Mouse (Mus musculus): ENCODE data around the gene D630039A03Rik. TPM values are rescaled to one million over a fixed set of nuclear protein-coding genes. Genes with fewer than 3 reads are reported as not detected.
A peak's percentile ranks its signal among the peaks of the same experiment; 100 is the strongest.

The D630039A03Rik gene
- polyA plus RNA-seq, 1 experiment from 2014 or later = 0.36 TPM

DNA sequence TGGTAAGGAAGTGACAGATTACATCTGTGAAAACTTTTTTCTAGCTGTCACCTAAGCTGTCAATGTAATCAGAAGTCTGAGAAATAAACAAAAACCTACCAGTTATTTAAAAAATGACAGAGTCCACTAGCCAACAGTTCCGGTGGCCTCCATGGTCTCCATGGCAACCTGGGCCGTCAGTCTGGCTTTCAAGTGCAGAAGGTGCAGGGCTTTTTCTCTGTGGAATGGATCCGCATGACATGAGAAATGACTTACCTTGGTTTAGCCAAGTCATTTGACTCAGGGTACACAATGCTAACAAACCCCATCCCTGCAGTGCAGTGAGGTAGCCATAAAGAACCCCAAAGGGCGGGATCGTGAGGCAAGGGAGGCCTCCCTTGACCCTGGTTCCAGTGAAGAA is 6.1 kb upstream of the D630039A03Rik start:
- H3K9me3 ChIP-seq (replicated peaks) = no peaks in the 10 kb centered on the region
- H3K27me3 ChIP-seq (replicated peaks) = no peaks in the 10 kb centered on the region
- peaks cover 6% of the 10 kb centered on the region for H3K4me1 ChIP-seq
- no peak overlapping the region for H3K27ac ChIP-seq (replicated peaks)
- WGBS = 11% methylated on average over 5 of the region's 5 CpGs
- no peak overlapping the region for H3K4me3 ChIP-seq (replicated peaks)
- ATAC-seq (ENCODE audit: low FRiP score) = 0 out of 2 replicates have a peak, but pooled peaks have one; percentile 30
- no peak overlapping the region for H3K9ac ChIP-seq (replicated peaks)
- no peaks in the 10 kb centered on the region for H3K36me3 ChIP-seq
- H3K4me2 ChIP-seq = no peak overlapping the region

DNA sequence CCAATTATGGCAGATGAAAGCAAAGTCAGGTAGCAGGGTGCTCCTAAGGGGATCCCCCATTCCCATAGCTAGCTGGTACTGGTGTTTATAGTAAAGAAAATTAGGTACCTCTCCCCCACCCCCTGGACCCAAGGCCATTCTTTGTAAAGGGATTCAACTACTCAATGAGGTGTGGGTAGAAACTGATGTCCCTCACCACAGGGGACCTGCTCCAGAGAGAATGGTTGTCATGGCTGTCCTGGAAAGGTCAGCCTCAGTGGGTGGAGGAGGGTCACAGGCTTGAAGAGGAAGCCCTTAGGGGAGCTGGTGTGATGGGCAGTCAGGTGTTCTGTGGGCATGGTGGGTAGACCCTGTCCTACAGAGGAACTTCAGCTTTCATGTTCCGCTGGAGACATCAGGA is 4.4 kb upstream of the D630039A03Rik start:
- H3K9me3 ChIP-seq (replicated peaks) = no peaks in the 10 kb centered on the region
- no peak for ATAC-seq (ENCODE audit: low FRiP score)
- no peak overlapping the region for H3K4me2 ChIP-seq
- H3K36me3 ChIP-seq = no peaks in the 10 kb centered on the region
- WGBS = 92% methylated on average over 1 of the region's 1 CpGs
- no peaks in the 10 kb centered on the region for H3K27me3 ChIP-seq (replicated peaks)
- H3K4me3 ChIP-seq (replicated peaks) = no peak overlapping the region
- no peak overlapping the region for H3K9ac ChIP-seq (replicated peaks)
- H3K4me1 ChIP-seq = peaks cover 9% of the 10 kb centered on the region
- no peak overlapping the region for H3K27ac ChIP-seq (replicated peaks)

DNA sequence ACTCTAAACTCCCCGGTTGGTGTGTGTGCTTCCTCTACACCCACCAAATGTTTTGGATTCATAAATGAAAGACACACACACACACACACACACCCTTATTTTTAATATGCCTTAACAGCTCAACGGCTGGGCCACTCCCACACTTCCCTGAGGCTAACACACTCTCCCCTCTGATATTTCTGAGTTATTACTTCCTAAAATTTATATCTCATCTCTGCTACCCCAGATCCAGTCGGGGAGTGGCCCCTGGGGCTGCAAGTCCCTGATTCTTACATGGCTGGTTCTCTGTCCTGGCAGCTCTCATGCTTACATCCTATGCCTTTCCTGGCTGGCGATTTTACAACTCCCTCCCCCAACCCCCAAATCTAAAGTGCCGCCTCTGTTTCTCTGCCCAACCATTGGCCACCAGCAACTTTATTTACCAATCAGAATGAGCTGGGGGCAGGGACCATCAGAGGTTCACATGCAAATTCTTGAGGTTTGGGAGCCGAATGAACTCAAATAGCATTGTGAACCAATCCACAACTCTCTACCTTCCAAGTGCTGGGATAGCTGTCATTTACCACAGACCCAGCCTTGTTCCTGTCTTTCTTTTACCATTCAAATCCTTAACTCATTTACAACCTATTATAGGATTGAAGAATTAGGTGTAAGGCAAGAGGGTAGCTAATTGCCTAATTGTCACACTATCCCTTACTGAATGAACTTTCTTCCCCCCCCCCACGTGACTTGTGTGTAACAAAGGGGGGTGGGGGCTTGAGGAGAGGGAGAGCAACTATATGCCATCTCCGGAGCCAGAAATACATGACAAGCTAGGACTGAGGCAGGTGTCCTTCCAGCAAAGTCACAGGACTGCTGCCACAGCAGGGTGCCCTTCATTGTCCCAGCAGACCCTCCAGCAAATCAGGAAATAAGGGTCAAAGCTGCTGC is 3.7 kb upstream of the D630039A03Rik start:
- Histone ChIP-seq H3K4me1 (peaks cover 9% of the 10 kb centered on the region), H3K36me3 (no peaks in the 10 kb centered on the region), H3K27me3 (replicated peaks) (no peaks in the 10 kb centered on the region), H3K4me3 (replicated peaks) (no peak overlapping the region), H3K27ac (replicated peaks) (no peak overlapping the region), H3K9ac (replicated peaks) (no peak overlapping the region), H3K4me2 (no peak overlapping the region), H3K9me3 (replicated peaks) (no peaks in the 10 kb centered on the region)
- 16% methylated on average over 8 of the region's 8 CpGs for WGBS
- no peak for ATAC-seq (ENCODE audit: low FRiP score)

DNA sequence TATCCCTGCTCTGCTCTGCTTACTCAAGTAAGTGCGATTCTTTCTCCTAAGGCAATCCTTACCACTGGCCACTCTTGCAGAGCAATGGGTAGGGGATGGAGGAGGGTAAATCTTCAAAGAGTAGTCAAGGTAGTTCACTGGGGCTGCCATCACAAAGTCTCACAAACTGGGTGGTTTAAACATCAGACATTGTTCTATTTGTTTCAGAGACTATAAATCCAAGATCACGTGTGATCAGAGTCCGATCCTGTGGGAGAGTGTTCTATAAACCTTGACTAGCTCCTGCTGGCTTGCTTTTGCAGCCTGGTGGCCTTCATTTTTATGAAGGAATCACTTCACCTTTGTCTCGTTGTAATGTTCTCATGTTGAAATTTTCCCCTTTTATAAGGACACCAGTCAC is 614 bp upstream of the D630039A03Rik start:
- no peaks in the 10 kb centered on the region for H3K9me3 ChIP-seq (replicated peaks)
- no peaks in the 10 kb centered on the region for H3K27me3 ChIP-seq (replicated peaks)
- no peak overlapping the region for H3K4me3 ChIP-seq (replicated peaks)
- ATAC-seq (ENCODE audit: low FRiP score) = no peak
- H3K27ac ChIP-seq (replicated peaks) = no peak overlapping the region
- WGBS = 56% methylated on average over 4 of the region's 4 CpGs
- H3K9ac ChIP-seq (replicated peaks) = no peak overlapping the region
- no peaks in the 10 kb centered on the region for H3K36me3 ChIP-seq
- no peak overlapping the region for H3K4me2 ChIP-seq
- H3K4me1 ChIP-seq = peaks cover 2% of the 10 kb centered on the region; the same call in 1 of the 2 replicates

DNA sequence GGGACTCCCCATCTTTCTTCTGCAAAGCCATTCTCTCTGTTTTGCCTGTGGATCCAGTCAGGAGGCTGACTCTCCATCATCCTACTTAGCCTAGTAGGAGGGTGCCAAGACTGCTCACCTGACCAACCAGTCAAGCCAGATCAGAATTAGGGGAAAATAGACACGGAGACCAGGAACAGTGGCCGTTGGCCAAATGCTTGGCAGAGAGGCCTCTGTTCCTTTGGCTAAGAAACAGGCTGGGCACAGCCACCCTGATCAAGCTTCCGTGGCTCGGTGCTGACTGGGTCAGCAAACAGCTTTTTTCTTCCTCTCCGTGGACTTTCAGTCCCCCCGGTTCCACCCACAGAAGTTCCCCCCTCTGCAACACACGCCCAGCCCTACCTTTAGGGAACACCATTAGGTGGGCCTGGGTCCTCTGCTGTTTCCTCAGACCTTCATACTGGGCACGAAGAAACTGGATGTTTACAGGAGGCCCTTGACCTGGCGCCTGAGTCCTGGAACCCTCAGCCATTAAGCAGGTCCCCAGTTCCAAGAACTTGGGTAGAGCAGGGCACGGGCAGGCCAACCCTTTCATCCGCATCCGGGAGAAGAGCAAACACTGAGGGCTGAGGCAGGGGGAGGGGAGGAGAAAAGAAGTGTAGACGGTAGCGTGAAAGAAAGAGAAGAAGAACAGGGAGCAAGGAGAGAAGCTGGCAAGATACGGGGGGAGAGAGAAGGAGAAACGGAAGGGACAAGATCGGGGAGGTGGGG is 706 bp downstream of the D630039A03Rik start:
- WGBS = 43% methylated on average over 17 of the region's 17 CpGs
- Histone ChIP-seq H3K4me2 (peak overlapping the region; percentile 31), H3K27me3 (replicated peaks) (no peaks in the 10 kb centered on the region), H3K27ac (replicated peaks) (no peak overlapping the region), H3K36me3 (no peaks in the 10 kb centered on the region), H3K4me1 (peaks cover 2% of the 10 kb centered on the region; the same call in 1 of the 2 replicates), H3K9me3 (replicated peaks) (no peaks in the 10 kb centered on the region), H3K9ac (replicated peaks) (no peak overlapping the region), H3K4me3 (replicated peaks) (no peak overlapping the region)
- ATAC-seq (ENCODE audit: low FRiP score) = no peak

DNA sequence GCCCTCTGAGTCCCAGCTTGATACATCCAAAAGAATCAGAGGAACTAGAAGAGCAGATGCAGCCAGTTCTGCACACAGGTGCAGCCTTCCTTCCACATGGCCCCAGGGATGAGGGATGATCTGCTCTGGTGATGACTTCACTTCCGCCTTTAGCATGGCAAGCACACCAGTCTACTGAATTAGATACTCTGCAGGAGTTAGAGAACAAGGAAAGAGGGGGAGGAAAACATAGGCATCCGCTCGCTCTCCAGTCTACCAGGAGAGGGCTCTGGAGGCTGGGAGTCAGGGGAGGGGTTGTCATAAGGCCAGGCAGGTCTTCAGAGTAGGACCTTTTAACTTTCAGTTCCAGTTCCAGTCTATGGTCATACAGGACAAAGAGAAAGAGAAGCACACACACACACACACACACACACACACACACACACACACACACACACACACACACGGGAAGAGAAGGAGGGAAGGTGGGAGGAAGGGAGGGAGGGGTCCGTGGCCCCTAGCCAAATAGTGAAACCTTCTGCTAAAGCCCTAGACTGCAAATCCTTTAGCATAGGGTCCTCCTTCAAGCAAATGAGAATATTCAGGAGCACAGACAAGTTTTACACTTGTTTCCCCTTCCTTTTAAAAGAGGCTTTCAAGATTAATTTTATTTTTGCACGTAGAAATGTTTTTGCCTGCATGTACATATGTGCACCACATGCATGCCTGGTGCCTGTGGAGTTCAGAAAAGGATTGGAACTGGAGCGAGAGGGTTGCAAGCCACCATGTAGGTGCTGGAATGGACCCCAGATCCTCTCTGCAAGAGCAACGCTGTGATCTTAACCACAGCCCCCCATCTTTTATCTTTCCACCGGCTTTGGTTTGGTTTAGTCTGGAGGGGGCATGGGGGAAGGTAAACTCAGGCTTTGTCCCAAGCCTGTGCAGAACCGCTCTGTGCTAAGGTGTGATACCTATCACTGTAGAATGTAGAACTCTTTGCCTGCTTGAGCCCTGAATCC is 1.6 kb downstream of the D630039A03Rik start:
- WGBS = 78% methylated on average over 10 of the region's 10 CpGs
- ATAC-seq (ENCODE audit: low FRiP score) = no peak
- Histone ChIP-seq H3K9ac (replicated peaks) (no peak overlapping the region), H3K9me3 (replicated peaks) (no peaks in the 10 kb centered on the region), H3K27me3 (replicated peaks) (no peaks in the 10 kb centered on the region), H3K36me3 (no peaks in the 10 kb centered on the region), H3K27ac (replicated peaks) (no peak overlapping the region), H3K4me3 (replicated peaks) (no peak overlapping the region), H3K4me2 (no peak overlapping the region), H3K4me1 (peaks cover 2% of the 10 kb centered on the region; the same call in 1 of the 2 replicates)

DNA sequence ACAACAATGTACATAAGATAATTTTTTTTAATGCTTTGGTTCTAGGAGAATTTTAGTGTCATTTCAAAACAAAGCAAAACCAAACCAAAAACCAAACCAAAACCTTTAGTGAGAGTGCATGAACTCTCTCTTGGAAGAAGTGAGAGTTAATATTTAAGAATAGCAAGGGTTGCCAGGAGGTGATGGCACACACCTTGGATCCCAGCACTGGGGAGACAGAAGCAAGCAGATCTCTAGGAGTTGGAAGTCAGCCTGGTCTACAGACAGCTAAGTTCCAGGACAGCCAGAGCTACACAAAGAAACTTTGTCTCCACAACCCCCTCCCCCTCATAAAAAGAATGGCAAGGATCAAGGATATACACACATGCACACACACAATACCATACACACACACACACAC is 3.1 kb downstream of the D630039A03Rik start:
- Histone ChIP-seq H3K36me3 (no peaks in the 10 kb centered on the region), H3K9me3 (replicated peaks) (no peaks in the 10 kb centered on the region), H3K27ac (replicated peaks) (no peak overlapping the region), H3K9ac (replicated peaks) (no peak overlapping the region), H3K27me3 (replicated peaks) (no peaks in the 10 kb centered on the region), H3K4me1 (peaks cover 2% of the 10 kb centered on the region; the same call in 1 of the 2 replicates), H3K4me2 (no peak overlapping the region), H3K4me3 (replicated peaks) (no peak overlapping the region)
- ATAC-seq (ENCODE audit: low FRiP score) = no peak

DNA sequence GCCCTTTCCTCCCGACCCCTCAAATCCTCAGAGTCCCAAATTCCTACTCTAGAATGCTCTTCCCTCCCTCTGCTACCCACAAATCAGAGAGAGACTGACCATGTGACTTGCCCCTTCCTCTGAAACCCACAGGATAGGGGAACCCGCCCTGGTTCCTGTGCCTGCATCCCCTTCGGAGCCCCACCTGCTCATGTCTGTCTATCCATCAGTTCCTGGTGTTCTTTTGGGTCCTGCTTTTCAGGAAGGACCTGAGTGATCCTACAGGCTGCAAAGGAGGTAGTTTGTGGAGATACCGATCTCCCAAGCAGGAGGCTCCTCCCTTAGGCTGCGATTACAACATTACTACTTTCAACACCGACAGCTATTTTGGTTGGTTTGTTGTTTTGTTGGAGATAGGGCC is 7.2 kb downstream of the D630039A03Rik start:
- Histone ChIP-seq H3K9ac (replicated peaks) (no peak overlapping the region), H3K36me3 (no peaks in the 10 kb centered on the region), H3K27ac (replicated peaks) (no peak overlapping the region), H3K4me2 (no peak overlapping the region), H3K27me3 (replicated peaks) (no peaks in the 10 kb centered on the region), H3K4me3 (replicated peaks) (no peak overlapping the region), H3K9me3 (replicated peaks) (no peaks in the 10 kb centered on the region), H3K4me1 (peaks cover 4% of the 10 kb centered on the region; the same call in 1 of the 2 replicates)
- ATAC-seq (ENCODE audit: low FRiP score) = no peak
- WGBS = 85% methylated on average over 6 of the region's 6 CpGs

DNA sequence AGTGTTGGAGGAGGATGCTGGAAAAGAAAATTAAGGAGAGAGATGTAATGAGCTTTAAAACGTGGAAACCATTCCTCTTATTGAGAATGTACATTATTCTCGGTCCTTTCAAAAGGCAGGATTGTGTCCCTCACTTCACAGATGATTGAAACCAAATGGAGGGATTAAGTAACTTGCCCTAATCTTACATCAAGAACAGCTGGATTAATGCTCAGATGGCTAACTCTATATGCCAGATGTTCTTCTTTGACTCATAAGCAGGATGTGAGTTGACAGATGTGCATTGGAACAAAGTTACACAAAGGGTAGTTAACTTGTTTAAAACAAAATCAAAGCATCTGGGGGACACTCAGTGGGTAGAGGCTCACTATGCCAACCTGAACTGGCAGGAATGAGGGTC is 9.4 kb downstream of the D630039A03Rik start:
- no peak for ATAC-seq (ENCODE audit: low FRiP score)
- Histone ChIP-seq H3K36me3 (no peaks in the 10 kb centered on the region), H3K4me2 (no peak overlapping the region), H3K4me1 (peaks cover 4% of the 10 kb centered on the region; the same call in 1 of the 2 replicates), H3K9ac (replicated peaks) (no peak overlapping the region), H3K27me3 (replicated peaks) (no peaks in the 10 kb centered on the region), H3K9me3 (replicated peaks) (no peaks in the 10 kb centered on the region), H3K4me3 (replicated peaks) (no peak overlapping the region), H3K27ac (replicated peaks) (no peak overlapping the region)
- WGBS = 67% methylated on average over 2 of the region's 2 CpGs

DNA sequence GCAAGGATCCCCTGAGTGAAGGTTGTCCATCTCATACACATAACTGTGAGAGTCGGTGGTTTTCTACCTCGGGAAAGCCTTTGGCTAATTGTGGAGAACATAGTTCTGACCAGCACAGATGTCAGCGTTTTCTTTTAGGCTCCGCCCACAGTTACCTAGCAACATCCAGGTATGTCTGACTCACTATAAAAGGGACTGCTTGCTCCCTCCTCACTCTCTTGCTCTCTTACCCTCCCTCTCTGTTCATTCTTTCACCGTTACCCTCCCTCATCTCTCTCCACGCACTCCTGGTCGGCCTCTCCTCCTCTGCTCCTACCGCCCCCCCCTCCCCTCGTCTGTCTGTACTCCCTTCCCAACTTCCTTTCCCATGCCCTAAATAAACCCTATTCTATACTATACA is 11.5 kb downstream of the D630039A03Rik start:
- Histone ChIP-seq H3K4me1 (peaks cover 4% of the 10 kb centered on the region; the same call in 1 of the 2 replicates), H3K9me3 (replicated peaks) (no peaks in the 10 kb centered on the region), H3K27me3 (replicated peaks) (no peaks in the 10 kb centered on the region), H3K36me3 (no peaks in the 10 kb centered on the region), H3K27ac (replicated peaks) (no peak overlapping the region), H3K4me3 (replicated peaks) (no peak overlapping the region), H3K4me2 (no peak overlapping the region), H3K9ac (replicated peaks) (no peak overlapping the region)
- peak; percentile 56; the same call in 1 of the 2 replicates for ATAC-seq (ENCODE audit: low FRiP score)
- WGBS = 23% methylated on average over 9 of the region's 9 CpGs

DNA sequence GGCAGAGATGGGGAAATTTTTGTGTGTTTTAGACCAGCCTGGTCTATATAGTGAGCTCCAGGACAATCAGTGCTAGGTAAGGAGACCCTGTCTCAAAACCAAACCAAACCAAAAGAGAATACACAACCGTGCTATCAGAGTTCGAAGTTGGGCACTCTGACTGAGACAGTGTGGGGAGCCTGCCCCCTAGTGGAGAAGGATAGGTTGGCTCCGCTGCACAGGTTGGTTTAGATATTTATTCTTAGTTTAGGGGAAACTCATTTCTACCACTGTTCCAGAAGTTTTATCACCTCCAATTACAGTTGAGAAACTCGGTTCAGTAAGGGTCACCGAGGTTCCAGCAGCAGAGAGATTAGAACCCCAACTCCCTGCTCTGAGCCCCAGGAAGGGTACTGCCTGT is 11.9 kb downstream of the D630039A03Rik start:
- ATAC-seq (ENCODE audit: low FRiP score) = peak; percentile 75
- no peak overlapping the region for H3K9ac ChIP-seq (replicated peaks)
- H3K4me2 ChIP-seq = no peak overlapping the region
- H3K9me3 ChIP-seq (replicated peaks) = no peaks in the 10 kb centered on the region
- no peaks in the 10 kb centered on the region for H3K36me3 ChIP-seq
- no peak overlapping the region for H3K4me3 ChIP-seq (replicated peaks)
- H3K27me3 ChIP-seq (replicated peaks) = no peaks in the 10 kb centered on the region
- H3K27ac ChIP-seq (replicated peaks) = no peak overlapping the region
- 11% methylated on average over 5 of the region's 5 CpGs for WGBS
- H3K4me1 ChIP-seq = peaks cover 4% of the 10 kb centered on the region; the same call in 1 of the 2 replicates

Data from neural tube, embryonic 15.5 days (tissue).